Mouse (Mus musculus) MEL (cell line): ENCODE measurements at regions not wholly inside any gene's neighbourhood (a gene's known extent, or its start where the extent isn't known, plus 50 kb on each side); places are given as distances from the start of the nearest gene placed in this dataset.

Experiments
- DNase-seq: peaks from one replicate; pipeline ENCODE4 v3.0.0; 2011; ENCODE audit warnings: low read depth, low spot score
- H3K27ac ChIP-seq: 2 replicates; pipeline ENCODE4 v1.5.1; 2012; ENCODE audit warnings: low read depth, mild to moderate bottlenecking, control low read depth, low read length, moderate library complexity; ENCODE audit not compliant: control insufficient read depth
- H3K27me3 ChIP-seq, 2 experiments: fragments of 150-350 bp in 1 of 2; sonication (generic) in 1 of 2; 2 replicates each; pipeline ENCODE4 v1.6.1; 2012; ENCODE audit warnings: low read length in 2 of 2, mild to moderate bottlenecking in 2 of 2, improper control_type of control experiment in 1 of 2, moderate library complexity in 1 of 2; ENCODE audit not compliant: insufficient read depth in 2 of 2, control insufficient read depth in 1 of 2
- H3K36me3 ChIP-seq, 2 experiments: 2 replicates each; pipeline ENCODE4 v1.6.1; 2012 to 2014; ENCODE audit warnings: low read length in 2 of 2, improper control_type of control experiment in 1 of 2, inconsistent platforms in 1 of 2, mild to moderate bottlenecking in 1 of 2; ENCODE audit not compliant: insufficient read depth in 2 of 2, control insufficient read depth in 1 of 2
- H3K4me1 ChIP-seq, 2 experiments: fragments of 150-350 bp in 1 of 2; sonication (generic) in 1 of 2; 2 replicates each; pipeline ENCODE4 v1.6.1; 2012; ENCODE audit warnings: low read length in 2 of 2, improper control_type of control experiment in 1 of 2, mild to moderate bottlenecking in 1 of 2; ENCODE audit not compliant: insufficient read depth in 2 of 2, control insufficient read depth in 1 of 2
- H3K4me3 ChIP-seq, 2 experiments: fragments of 150-350 bp in 1 of 2; sonication (generic) in 1 of 2; 2 replicates each; pipeline ENCODE4 v1.5.1; 2012; ENCODE audit warnings: low read depth in 2 of 2, low read length in 2 of 2, mild to moderate bottlenecking in 2 of 2, moderate library complexity in 2 of 2, control low read depth in 1 of 2, improper control_type of control experiment in 1 of 2; ENCODE audit not compliant: control insufficient read depth in 1 of 2, insufficient read depth in 1 of 2
- H3K79me2 ChIP-seq: 2 replicates; pipeline ENCODE4 v1.6.1; 2012; ENCODE audit warnings: mild to moderate bottlenecking, low read length, moderate library complexity; ENCODE audit not compliant: control insufficient read depth, poor library complexity, insufficient read depth
- H3K9ac ChIP-seq: 2 replicates; pipeline ENCODE4 v1.6.1; 2012; ENCODE audit warnings: low read depth, mild to moderate bottlenecking, control low read depth, low read length, moderate library complexity; ENCODE audit not compliant: control insufficient read depth, poor library complexity, severe bottlenecking
- H3K9me3 ChIP-seq: fragments of 150-350 bp; sonication (generic); replicated peaks from 2 replicates; pipeline ENCODE4 v1.6.1; 2012; ENCODE audit warnings: mild to moderate bottlenecking, low read length, improper control_type of control experiment, moderate library complexity; ENCODE audit not compliant: insufficient read depth
- BHLHE40 ChIP-seq: IDR thresholded peaks from 2 replicates; pipeline ENCODE4 v1.6.1; 2012; ENCODE audit warnings: low read depth, mild to moderate bottlenecking, inconsistent platforms, low read length, improper control_type of control experiment, borderline replicate concordance
- CHD1 ChIP-seq: IDR thresholded peaks from 2 replicates; pipeline ENCODE4 v1.6.1; 2012; ENCODE audit warnings: low read depth, mild to moderate bottlenecking, inconsistent platforms, low read length, improper control_type of control experiment
- CTCF ChIP-seq, 3 experiments: IDR thresholded peaks in 2 of 3; conservative IDR thresholded peaks in 1 of 3; 2 replicates each; pipeline ENCODE4 v1.5.1; 2011 to 2012; ENCODE audit warnings: low read length in 3 of 3, low read depth in 2 of 3, mild to moderate bottlenecking in 2 of 3, improper control_type of control experiment in 1 of 3, inconsistent platforms in 1 of 3, mixed read lengths in 1 of 3, moderate library complexity in 1 of 3; ENCODE audit not compliant: control insufficient read depth in 1 of 3, insufficient read depth in 1 of 3, poor library complexity in 1 of 3, severe bottlenecking in 1 of 3
- E2F4 ChIP-seq: IDR thresholded peaks from 2 replicates; pipeline ENCODE4 v1.6.1; 2011; ENCODE audit warnings: low read depth, low read length, improper control_type of control experiment, borderline replicate concordance
- HCFC1 ChIP-seq: IDR thresholded peaks from 2 replicates; pipeline ENCODE4 v1.6.1; 2012; ENCODE audit warnings: low read depth, mild to moderate bottlenecking, inconsistent platforms, low read length, improper control_type of control experiment, moderate library complexity
- KAT2A ChIP-seq: conservative IDR thresholded peaks from 2 replicates; pipeline ENCODE4 v1.6.1; 2012; ENCODE audit warnings: low read depth, low read length, improper control_type of control experiment, inconsistent platforms
- MAX ChIP-seq: IDR thresholded peaks from 2 replicates; pipeline ENCODE4 v1.6.1; 2011; ENCODE audit warnings: low read length, improper control_type of control experiment
- MAZ ChIP-seq: IDR thresholded peaks from 2 replicates; pipeline ENCODE4 v1.6.1; 2012; ENCODE audit warnings: low read depth, mild to moderate bottlenecking, inconsistent platforms, low read length, improper control_type of control experiment
- MYB ChIP-seq: IDR thresholded peaks from 2 replicates; pipeline ENCODE4 v1.6.1; 2011; ENCODE audit warnings: mild to moderate bottlenecking, low read depth, low read length, improper control_type of control experiment
- NRF1 ChIP-seq: IDR thresholded peaks from 2 replicates; pipeline ENCODE4 v1.6.1; 2014; ENCODE audit warnings: low read depth, mild to moderate bottlenecking, inconsistent platforms, low read length, improper control_type of control experiment, moderate library complexity; ENCODE audit not compliant: poor library complexity, insufficient read depth, severe bottlenecking
- POLR2A ChIP-seq, 2 experiments: IDR thresholded peaks; 2 replicates each; pipeline ENCODE4 v1.6.1; 2011 to 2012; ENCODE audit warnings: low read length in 2 of 2, mild to moderate bottlenecking in 2 of 2, control low read depth in 1 of 2, improper control_type of control experiment in 1 of 2, low read depth in 1 of 2, moderate library complexity in 1 of 2; ENCODE audit not compliant: control insufficient read depth in 1 of 2, insufficient read depth in 1 of 2, poor library complexity in 1 of 2
- POLR2AphosphoS5 ChIP-seq: IDR thresholded peaks from 2 replicates; pipeline ENCODE4 v1.6.1; 2012; ENCODE audit warnings: low read depth, borderline replicate concordance, mild to moderate bottlenecking, inconsistent platforms, low read length, moderate library complexity, mixed read lengths
- RAD21 ChIP-seq: IDR thresholded peaks from 2 replicates; pipeline ENCODE4 v1.6.1; 2011; ENCODE audit warnings: mild to moderate bottlenecking, low read depth, low read length, improper control_type of control experiment
- RCOR1 ChIP-seq: IDR thresholded peaks from 2 replicates; pipeline ENCODE4 v1.6.1; 2012; ENCODE audit warnings: low read depth, mild to moderate bottlenecking, inconsistent platforms, low read length, improper control_type of control experiment
- SIN3A ChIP-seq: IDR thresholded peaks from 2 replicates; pipeline ENCODE4 v1.6.1; 2012; ENCODE audit warnings: low read length, improper control_type of control experiment, inconsistent platforms
- USF1 ChIP-seq: IDR thresholded peaks from 2 replicates; pipeline ENCODE4 v1.6.1; 2014; ENCODE audit warnings: low read depth, mild to moderate bottlenecking, inconsistent platforms, low read length, improper control_type of control experiment, moderate library complexity
- USF2 ChIP-seq, 2 experiments: IDR thresholded peaks; 2 replicates each; pipeline ENCODE4 v1.6.1; 2011 to 2012; ENCODE audit warnings: improper control_type of control experiment in 2 of 2, low read length in 2 of 2, borderline replicate concordance in 1 of 2, inconsistent platforms in 1 of 2, low read depth in 1 of 2, mild to moderate bottlenecking in 1 of 2; ENCODE audit not compliant: insufficient read depth in 1 of 2
- ZC3H11A ChIP-seq: IDR thresholded peaks from 2 replicates; pipeline ENCODE4 v1.6.1; 2012; ENCODE audit warnings: low read depth, mild to moderate bottlenecking, inconsistent platforms, low read length, improper control_type of control experiment
- ZKSCAN1 ChIP-seq: IDR thresholded peaks from 2 replicates; pipeline ENCODE4 v1.6.1; 2012; ENCODE audit warnings: low read depth, mild to moderate bottlenecking, inconsistent platforms, low read length, improper control_type of control experiment, moderate library complexity
- ZNF384 ChIP-seq: IDR thresholded peaks from 2 replicates; pipeline ENCODE4 v1.6.1; 2012; ENCODE audit warnings: low read depth, mild to moderate bottlenecking, inconsistent platforms, low read length, improper control_type of control experiment

- no peak for TF ChIP-seq SIN3A
- TF ChIP-seq NRF1: no peak
- TF ChIP-seq CHD1: no peak
- TF ChIP-seq KAT2A: no peak
- no peak for TF ChIP-seq USF1
- TF ChIP-seq BHLHE40: no peak
- no peak for TF ChIP-seq E2F4
- TF ChIP-seq CTCF (IDR thresholded peaks at IDR 0.05 in 2 of 3, conservative IDR thresholded peaks at IDR 0.05 in 1 of 3; ENCODE audit: control insufficient read depth in 1 of 3, insufficient read depth in 1 of 3, low read depth in 2 of 3, low read length in 3 of 3, poor library complexity in 1 of 3, severe bottlenecking in 1 of 3): no peak
- TF ChIP-seq RAD21: no peak
- no peak for TF ChIP-seq HCFC1
- TF ChIP-seq ZNF384: no peak
- TF ChIP-seq POLR2AphosphoS5: no peak
- TF ChIP-seq RCOR1: no peak
- TF ChIP-seq MAX: no peak
- TF ChIP-seq ZC3H11A: no peak
- TF ChIP-seq, all 39 proteins: peak for 0
- no peaks in the 10 kb centered on the region for H3K27me3 ChIP-seq
- H3K4me3 ChIP-seq: no peak overlapping the region
- no peak overlapping the region for H3K27ac ChIP-seq
- no peaks in the 10 kb centered on the region for H3K9me3 ChIP-seq
- DNase-seq: no peak
- no peaks in the 10 kb centered on the region for H3K79me2 ChIP-seq
- H3K9ac ChIP-seq: no peak overlapping the region
- no peaks in the 10 kb centered on the region for H3K36me3 ChIP-seq
- H3K4me1 ChIP-seq: no peaks in the 10 kb centered on the region
Measured at GRCm38 (mm10) chr4:8986394-8987091, 747.7 kb upstream of the Car8 start.

- no peak for DNase-seq
- Histone ChIP-seq H3K9ac (no peak overlapping the region), H3K79me2 (no peaks in the 10 kb centered on the region), H3K4me3 (no peak overlapping the region), H3K9me3 (no peaks in the 10 kb centered on the region), H3K36me3 (no peaks in the 10 kb centered on the region), H3K4me1 (no peaks in the 10 kb centered on the region), H3K27ac (no peak overlapping the region), H3K27me3 (no peaks in the 10 kb centered on the region)
- TF ChIP-seq SIN3A (no peak), ZC3H11A (no peak), E2F4 (no peak), HCFC1 (no peak), MAX (no peak), CTCF (IDR thresholded peaks at IDR 0.05 in 2 of 3, conservative IDR thresholded peaks at IDR 0.05 in 1 of 3; ENCODE audit: control insufficient read depth in 1 of 3, insufficient read depth in 1 of 3, low read depth in 2 of 3, low read length in 3 of 3, poor library complexity in 1 of 3, severe bottlenecking in 1 of 3) (no peak), POLR2A (IDR thresholded peaks at IDR 0.05; ENCODE audit: control insufficient read depth in 1 of 2, insufficient read depth in 1 of 2, low read depth in 1 of 2, low read length in 2 of 2, poor library complexity in 1 of 2) (no peak), RAD21 (no peak), USF2 (IDR thresholded peaks at IDR 0.05; ENCODE audit: borderline replicate concordance in 1 of 2, insufficient read depth in 1 of 2, low read depth in 1 of 2, low read length in 2 of 2) (no peak), MAZ (no peak), ZKSCAN1 (no peak), MYB (no peak)
Measured at GRCm38 (mm10) chr4:8984059-8984606, 745.3 kb upstream of the Car8 start.
